Mouse (Mus musculus): ENCODE results near the gene Madd. TPM values are rescaled to one million over a fixed set of nuclear protein-coding genes. Genes with fewer than 3 reads are reported as not detected.

Madd gene
- total RNA-seq (2021), result 100 to 1,000 TPM; 222 to 228 TPM
- long read RNA-seq, experiment 1, full-length matches to known transcripts, result 12 of 113 reads
- long read RNA-seq, experiment 1, partial matches to known transcripts, result 33 of 113 reads
- long read RNA-seq, experiment 1, other reads (novel, unspliced or antisense), result 68 of 113 reads
- long read RNA-seq, experiment 2, full-length matches to known transcripts, result 4 of 58 reads
- long read RNA-seq, experiment 2, partial matches to known transcripts, result 24 of 58 reads
- long read RNA-seq, experiment 2, other reads (novel, unspliced or antisense), result 30 of 58 reads

DNA sequence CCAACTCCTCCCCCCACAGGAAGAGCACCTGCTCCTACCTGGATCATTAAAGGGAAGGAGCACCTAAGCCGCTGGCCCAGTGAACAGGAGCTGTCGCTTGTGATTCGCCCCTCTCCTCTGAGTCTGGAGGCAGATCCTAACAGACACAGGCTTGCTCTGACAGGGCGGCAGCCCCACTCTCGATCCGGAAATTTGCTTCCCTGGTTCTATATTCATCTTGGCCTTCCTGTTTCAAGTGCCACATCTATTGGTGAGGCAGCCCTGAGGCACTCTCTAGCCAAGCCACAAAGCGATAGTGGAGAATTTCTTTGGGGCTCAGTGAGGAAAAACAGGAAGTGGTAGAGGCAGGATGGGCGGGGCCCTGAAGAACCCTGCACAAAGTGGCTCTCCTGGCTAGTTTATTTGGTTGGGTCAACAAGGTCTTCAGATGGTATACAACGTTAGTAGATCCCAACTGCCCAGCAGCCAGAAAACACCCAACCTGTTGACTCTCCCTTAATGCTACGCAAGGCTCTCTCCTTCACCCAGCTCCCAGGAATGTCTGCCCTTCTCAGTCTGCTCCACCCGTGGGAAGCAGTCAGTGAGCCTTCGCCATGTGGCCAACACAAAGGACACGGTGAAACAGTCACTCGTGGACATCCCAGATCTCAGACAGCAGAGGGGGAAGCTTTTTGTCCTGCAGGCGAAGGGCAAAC, at the start of gene Madd:
Gene Madd (minus strand): TSS at position 127 of the 695 bp plus-strand sequence.
- no peak for DNase-seq (ENCODE audit: low spot score in 2 of 2)

DNA sequence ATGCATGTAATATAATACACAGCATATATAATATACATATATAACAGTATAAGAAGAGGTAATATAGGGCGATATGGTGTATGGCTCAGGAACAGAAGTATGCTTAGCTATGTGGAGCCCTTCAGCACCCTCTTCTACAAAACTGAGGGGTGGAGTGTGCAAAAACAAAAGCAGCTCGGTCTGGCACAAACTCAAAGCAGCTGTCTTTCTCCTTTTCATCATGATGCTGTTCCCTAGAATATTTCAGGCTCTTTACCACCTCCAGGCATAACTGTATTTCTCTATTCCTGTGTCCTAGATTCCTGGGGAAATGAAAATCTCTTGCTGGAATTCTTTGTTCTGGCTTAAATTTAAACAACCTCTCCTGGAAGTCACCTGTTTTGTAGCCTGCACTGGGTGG, 46.1 kb upstream of the Madd start:
- DNase-seq (ENCODE audit: low spot score in 2 of 2), result peak; percentile 45 to 54

- no peak for DNase-seq (ENCODE audit: low spot score in 2 of 2)
Measured at GRCm38 (mm10) chr2:91223614-91224013, 40.0 kb upstream of the Madd start.

DNA sequence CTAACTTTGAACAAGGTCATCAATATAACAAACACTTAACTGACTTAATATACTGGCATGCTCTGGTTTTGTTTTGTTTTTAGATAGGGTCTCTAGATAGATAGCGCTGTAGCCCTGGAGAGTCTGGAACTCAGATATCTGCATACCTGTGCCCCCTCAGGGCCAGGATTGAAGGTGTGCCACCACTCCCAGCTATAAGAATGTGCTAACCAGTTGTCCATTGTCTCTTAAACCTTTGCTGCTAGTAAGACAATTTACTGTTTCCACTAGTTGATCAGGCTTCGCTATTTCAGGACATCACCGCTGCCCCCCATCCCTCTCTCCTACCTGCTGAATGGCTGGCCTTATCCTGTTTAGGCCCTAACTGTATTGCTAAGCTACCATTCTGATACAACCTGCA, 36.9 kb upstream of the Madd start:
- no peak for DNase-seq (ENCODE audit: low spot score in 2 of 2)

- DNase-seq (ENCODE audit: low spot score in 2 of 2), result no peak
Measured at GRCm38 (mm10) chr2:91217032-91217431, 33.4 kb upstream of the Madd start.

- DNase-seq (ENCODE audit: low spot score in 2 of 2), result no peak
Measured at GRCm38 (mm10) chr2:91213311-91213710, 29.7 kb upstream of the Madd start.

DNA sequence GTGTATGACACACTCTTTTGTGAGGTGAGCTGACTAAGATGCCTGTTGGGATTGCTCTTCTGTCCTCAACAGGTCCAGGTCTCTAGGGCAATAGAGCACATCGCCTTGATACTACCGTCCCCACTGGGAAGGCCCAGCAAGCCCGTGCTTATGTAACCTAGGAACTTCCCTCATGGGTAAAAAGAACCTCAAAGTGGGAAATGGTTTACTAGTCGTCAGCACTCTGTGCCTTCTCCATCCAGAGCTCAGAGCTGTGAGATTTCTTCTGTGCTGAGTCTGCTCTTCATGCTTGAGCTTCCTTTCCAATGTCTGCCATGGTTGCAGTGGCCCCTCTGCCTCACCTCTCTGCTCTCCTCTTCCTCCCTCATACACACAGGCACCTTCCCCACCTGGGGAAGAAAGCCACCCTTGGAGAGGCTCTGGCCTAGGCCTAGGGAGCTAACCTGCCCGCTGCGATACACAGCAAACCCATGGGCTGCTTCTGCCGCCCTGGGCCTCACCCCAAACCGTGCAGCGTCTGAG, 22.7 kb upstream of the Madd start:
- DNase-seq (ENCODE audit: low spot score in 2 of 2), result no peak

GRCm38 (mm10) chr2:91202972-91203656, 19.5 kb upstream of the Madd start:
- no peak for DNase-seq (ENCODE audit: low spot score in 2 of 2)

DNA sequence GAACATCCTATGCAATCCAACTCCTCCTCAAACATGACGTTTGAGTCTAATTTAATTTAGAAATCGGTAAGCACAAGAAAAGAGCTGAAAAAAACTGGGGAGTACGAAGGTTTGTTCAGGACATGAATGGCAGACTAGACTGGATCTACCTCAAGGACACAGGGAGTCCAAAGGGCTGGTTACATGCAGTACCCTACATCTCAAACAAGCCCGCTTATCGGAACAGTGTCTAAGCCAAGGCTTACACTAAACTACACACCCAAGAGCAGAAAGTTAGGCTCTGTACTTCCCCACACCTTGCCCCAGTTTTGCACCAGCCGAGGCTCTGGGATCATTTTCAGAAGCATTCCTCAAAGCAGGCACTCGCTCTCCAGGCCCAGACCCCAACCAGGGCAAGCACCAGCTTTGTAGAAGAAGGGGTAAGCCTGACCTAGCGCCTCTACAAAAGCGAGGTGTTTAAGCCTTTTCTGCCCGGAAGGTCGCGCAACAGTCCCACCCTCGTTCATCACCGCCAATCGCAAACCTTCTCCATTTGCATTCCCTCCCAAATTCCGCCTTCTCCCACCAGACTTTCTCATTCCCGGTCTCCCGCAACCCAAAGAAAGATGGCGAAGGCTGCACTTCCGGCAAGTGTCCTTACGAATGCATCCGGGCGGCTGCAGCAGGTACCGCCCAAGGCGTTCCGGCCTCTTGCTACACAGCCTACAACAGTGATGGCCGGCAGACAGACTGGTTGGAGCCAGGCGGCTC, 18.8 kb upstream of the Madd start, which contains the start of the genes Nr1h3 and Acp2:
Gene Nr1h3 (minus strand): TSS at position 613 of the 750 bp plus-strand sequence.
Gene Acp2 (plus strand): TSS at position 664 of the 750 bp plus-strand sequence.
- peak; percentile 92 to 97 for DNase-seq (ENCODE audit: low spot score in 2 of 2)

- no peak for DNase-seq (ENCODE audit: low spot score in 2 of 2)
Measured at GRCm38 (mm10) chr2:91198888-91199287, 15.3 kb upstream of the Madd start.

DNA sequence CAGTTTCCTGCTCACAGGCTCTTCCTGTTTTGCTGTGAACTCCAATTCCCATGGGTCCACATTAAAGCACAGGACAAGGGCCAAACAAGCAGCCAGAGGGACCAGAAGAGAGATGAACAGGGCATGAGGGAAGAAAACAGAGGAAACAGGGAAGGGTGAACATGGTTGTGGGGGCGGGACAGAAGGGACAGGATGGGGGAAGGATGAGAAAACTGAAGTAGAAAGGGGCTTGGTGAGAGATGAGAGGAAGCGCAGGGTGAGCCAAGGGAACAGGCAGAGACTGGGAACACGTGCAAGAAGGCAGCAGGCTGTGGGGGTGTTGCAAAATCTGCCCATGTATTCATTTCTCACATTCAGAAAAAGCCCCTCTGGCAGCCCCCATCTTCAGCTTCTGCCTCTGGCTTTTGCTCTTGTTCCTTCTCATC, 13.0 kb upstream of the Madd start:
- peak; percentile 45 to 46 for DNase-seq (ENCODE audit: low spot score in 2 of 2)

- no peak for DNase-seq (ENCODE audit: low spot score in 2 of 2)
Measured at GRCm38 (mm10) chr2:91194624-91195332, 11.1 kb upstream of the Madd start.

GRCm38 (mm10) chr2:91190501-91190900, 6.9 kb upstream of the Madd start:
- DNase-seq (ENCODE audit: low spot score in 2 of 2), result no peak

- peak; percentile 42 to 57 for DNase-seq (ENCODE audit: low spot score in 2 of 2)
Measured at GRCm38 (mm10) chr2:91187431-91187830, 3.8 kb upstream of the Madd start.

GRCm38 (mm10) chr2:91186208-91186607, 2.6 kb upstream of the Madd start:
- DNase-seq (ENCODE audit: low spot score in 2 of 2), result no peak

GRCm38 (mm10) chr2:91183148-91183513, 506 bp downstream of the Madd start:
- peak; percentile 97 to 99 for DNase-seq (ENCODE audit: low spot score in 2 of 2)

- DNase-seq (ENCODE audit: low spot score in 2 of 2), result peak; percentile 86 to 91
Measured at GRCm38 (mm10) chr2:91182405-91183147, 1.1 kb downstream of the Madd start.

DNA sequence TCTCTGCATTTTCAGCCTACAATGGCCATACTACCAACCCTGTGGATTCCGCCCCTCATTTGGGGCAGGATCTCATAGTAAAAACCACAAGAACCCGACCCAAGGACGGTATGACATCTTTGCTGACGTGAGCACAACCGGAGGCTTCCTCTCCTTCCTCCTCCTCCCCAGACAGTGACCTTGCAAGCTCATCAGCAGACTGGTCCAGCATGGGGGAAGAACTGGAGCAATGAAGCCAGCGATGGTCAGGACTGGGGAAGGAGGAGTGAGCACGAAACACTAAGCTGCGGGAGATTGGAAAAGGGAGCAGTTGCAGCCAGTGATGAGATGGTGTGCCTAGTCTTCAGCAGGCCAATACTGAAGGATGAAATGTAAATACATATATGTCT, 1.6 kb downstream of the Madd start:
- DNase-seq (ENCODE audit: low spot score in 2 of 2), result no peak

DNA sequence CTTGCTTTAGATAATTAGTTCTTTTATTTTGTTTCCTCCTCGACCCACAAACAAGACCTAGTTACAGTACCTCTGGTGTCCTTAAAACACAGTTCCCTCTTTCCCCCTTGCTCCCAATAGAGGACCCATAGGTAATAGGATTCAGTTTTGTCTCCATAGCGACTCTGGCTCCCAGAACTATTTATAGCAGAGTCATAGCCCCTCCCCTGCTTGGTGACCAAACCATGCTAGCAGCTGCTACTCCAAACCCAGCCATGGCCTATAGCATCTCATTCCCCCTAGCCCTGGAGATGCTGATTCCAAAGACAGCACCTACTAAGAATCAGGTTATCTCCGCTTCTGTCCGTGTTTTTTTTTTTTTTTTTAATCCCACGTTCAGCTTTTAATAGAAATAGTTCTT, 2.9 kb downstream of the Madd start:
- no peak for DNase-seq (ENCODE audit: low spot score in 2 of 2)

- DNase-seq (ENCODE audit: low spot score in 2 of 2), result no peak
Measured at GRCm38 (mm10) chr2:91179825-91180224, 3.8 kb downstream of the Madd start.

Measured in left cerebral cortex, adult 18-20 months (tissue).